Mouse (Mus musculus) MEL (cell line): ENCODE measurements around the gene Crkl.
A peak's percentile ranks its signal among the peaks of the same experiment; 100 is the strongest.

Source experiments
- BHLHE40 ChIP-seq: IDR thresholded peaks from 2 replicates; pipeline ENCODE4 v1.6.1; 2012; ENCODE audit warnings: low read depth, mild to moderate bottlenecking, inconsistent platforms, low read length, improper control_type of control experiment, borderline replicate concordance
- CTCF ChIP-seq, 3 experiments: IDR thresholded peaks in 2 of 3; conservative IDR thresholded peaks in 1 of 3; 2 replicates each; pipeline ENCODE4 v1.5.1; 2011 to 2012; ENCODE audit warnings: low read length in 3 of 3, low read depth in 2 of 3, mild to moderate bottlenecking in 2 of 3, improper control_type of control experiment in 1 of 3, inconsistent platforms in 1 of 3, mixed read lengths in 1 of 3, moderate library complexity in 1 of 3; ENCODE audit not compliant: control insufficient read depth in 1 of 3, insufficient read depth in 1 of 3, poor library complexity in 1 of 3, severe bottlenecking in 1 of 3
- EP300 ChIP-seq, 2 experiments: IDR thresholded peaks; 2 replicates each; pipeline ENCODE4 v1.6.1; 2011; ENCODE audit warnings: improper control_type of control experiment in 2 of 2, low read length in 2 of 2, low read depth in 1 of 2, mild to moderate bottlenecking in 1 of 2
- GATA1 ChIP-seq: IDR thresholded peaks from 2 replicates; pipeline ENCODE4 v1.6.1; 2011; ENCODE audit warnings: low read depth, low read length, improper control_type of control experiment
- KAT2A ChIP-seq: conservative IDR thresholded peaks from 2 replicates; pipeline ENCODE4 v1.6.1; 2012; ENCODE audit warnings: low read depth, low read length, improper control_type of control experiment, inconsistent platforms
- MAZ ChIP-seq: IDR thresholded peaks from 2 replicates; pipeline ENCODE4 v1.6.1; 2012; ENCODE audit warnings: low read depth, mild to moderate bottlenecking, inconsistent platforms, low read length, improper control_type of control experiment
- TBP ChIP-seq: IDR thresholded peaks from 2 replicates; pipeline ENCODE4 v1.8.0; 2011; ENCODE audit warnings: low read depth, low read length, improper control_type of control experiment
- ZC3H11A ChIP-seq: IDR thresholded peaks from 2 replicates; pipeline ENCODE4 v1.6.1; 2012; ENCODE audit warnings: low read depth, mild to moderate bottlenecking, inconsistent platforms, low read length, improper control_type of control experiment

DNA sequence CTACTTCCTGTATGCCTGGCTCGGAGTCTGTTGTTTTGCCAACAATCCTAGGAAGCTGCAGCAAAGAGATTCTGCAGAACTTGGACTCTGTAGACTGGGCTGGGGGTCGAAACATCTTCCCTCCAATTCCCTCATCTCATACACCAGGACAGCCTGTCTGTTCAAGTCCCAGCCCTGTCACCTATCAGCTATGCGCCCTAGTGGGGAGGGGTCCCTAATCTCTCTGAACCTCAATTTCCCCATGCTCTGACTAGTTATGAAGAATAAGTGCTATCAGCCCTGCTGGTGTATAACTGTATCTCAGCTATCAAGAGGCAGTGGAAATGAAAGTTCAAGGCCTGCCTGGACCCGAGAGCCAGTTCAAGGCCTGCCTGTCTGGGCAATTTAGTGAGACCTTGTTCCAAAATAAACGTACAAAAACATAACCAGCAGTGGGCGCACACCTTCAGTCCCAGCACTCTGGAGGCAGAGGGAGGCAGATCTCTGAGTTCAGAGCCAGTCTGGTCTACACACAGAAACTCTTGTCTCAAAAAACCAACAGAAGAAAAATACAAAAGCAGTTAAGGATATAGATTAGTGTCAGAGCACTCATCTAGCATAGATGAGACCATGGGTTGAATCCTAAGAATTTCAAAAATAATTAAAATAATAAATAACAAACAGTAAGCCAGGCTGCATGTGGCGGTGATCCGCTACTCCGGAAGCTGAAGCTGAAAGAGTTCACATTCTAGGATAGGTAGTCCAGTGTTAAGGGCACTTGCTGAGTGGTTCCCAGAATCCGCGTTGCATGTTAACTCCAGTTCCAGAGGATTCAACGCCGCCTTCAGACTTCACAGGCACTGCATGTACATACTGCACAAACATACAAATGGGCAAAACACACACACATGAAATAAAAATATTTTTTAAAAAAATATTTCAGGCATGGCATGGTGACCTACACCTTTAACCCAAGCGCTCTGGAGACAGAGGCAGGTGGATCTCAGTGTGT lies 37.0 kb downstream of the Crkl start:
- TF ChIP-seq ZC3H11A: no peak
- TF ChIP-seq EP300 (IDR thresholded peaks at IDR 0.05; ENCODE audit: low read depth in 1 of 2, low read length in 2 of 2): no peak
- TF ChIP-seq MAZ: no peak
- no peak for TF ChIP-seq KAT2A
- no peak for TF ChIP-seq BHLHE40
- TF ChIP-seq GATA1: no peak
- no peak for TF ChIP-seq TBP
- TF ChIP-seq CTCF (IDR thresholded peaks at IDR 0.05 in 2 of 3, conservative IDR thresholded peaks at IDR 0.05 in 1 of 3; ENCODE audit: control insufficient read depth in 1 of 3, insufficient read depth in 1 of 3, low read depth in 2 of 3, low read length in 3 of 3, poor library complexity in 1 of 3, severe bottlenecking in 1 of 3): peak; percentile 20 to 48 (median 36); a peak in 4 of 6 replicates
